Mouse (Mus musculus): Measurements from ENCODE around the gene Faf1.

Faf1 gene

DNA sequence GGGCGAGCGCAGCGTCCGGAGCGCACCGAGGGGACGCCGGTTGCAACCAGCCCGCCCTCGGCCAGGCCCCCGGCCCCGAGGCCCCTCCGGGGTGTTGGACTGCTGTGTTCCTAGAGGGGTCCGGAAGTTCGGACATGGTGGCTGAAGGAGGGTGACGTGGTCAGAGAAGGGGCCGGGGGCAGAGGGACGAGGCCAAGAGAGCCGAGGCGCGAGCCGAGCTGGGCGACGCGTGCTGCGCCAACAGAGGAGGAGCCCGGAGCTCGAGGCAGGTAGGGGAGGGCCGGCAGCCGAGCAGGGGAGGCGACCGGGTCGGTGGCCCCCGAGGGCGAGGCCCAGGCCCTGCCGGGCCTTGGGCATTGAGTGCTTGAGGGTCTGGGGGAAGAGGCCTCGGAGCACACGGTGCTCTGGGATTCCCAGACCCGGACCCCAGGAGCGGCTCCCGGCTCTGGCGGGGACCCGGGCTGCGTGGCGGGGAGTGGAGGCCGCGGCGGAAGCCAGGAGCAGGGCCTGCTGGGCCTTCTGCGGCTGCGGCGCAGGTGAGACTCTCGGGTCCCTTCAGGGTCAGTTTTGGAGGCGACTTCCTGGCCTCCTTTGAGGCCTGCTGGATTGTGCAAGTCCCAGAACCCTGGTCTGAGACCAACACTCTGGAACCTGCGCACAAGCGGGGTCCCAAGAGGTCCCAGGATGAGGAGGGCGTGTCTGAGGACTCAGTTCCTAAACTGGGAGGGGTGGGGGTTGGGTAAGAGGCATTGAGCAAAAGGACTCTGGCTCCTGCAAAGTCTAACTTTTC is 301.9 kb downstream of the Faf1 start:
- DNase-seq (ENCODE audit: low read depth in 1 of 2, low spot score in 2 of 2): no peak

DNA sequence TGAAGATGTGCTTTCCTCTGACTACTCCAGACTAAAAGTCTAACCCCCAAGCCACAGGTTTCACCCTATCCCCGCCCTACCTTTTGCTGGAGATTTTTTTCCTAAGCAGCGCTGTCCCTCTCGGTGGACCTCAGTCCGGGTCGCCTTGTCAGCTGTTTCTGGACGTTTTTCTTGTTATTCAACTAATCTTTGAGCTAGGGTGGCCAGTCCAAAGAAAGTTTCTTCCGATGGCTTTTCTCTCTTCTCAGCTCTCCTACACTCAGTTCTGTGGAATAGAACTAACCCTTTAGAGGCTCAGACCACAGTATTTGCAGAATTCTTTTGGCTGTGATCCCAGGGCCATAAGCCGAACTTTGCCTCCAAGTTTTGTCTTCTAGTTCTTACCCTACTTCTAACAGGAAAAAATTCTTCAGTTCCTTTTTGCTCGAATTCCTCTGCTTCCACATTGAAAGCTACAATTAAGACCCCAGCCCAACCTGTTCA is 302.5 kb downstream of the Faf1 start:
- no peak for DNase-seq (ENCODE audit: low read depth in 1 of 2, low spot score in 2 of 2)

GRCm38 (mm10) chr4:109979461-109980320 is 303.3 kb downstream of the Faf1 start:
- no peak for DNase-seq (ENCODE audit: low read depth in 1 of 2, low spot score in 2 of 2)

- no peak for DNase-seq (ENCODE audit: low read depth in 1 of 2, low spot score in 2 of 2)
Measured at GRCm38 (mm10) chr4:109980321-109981082, 304.1 kb downstream of the Faf1 start.

DNA sequence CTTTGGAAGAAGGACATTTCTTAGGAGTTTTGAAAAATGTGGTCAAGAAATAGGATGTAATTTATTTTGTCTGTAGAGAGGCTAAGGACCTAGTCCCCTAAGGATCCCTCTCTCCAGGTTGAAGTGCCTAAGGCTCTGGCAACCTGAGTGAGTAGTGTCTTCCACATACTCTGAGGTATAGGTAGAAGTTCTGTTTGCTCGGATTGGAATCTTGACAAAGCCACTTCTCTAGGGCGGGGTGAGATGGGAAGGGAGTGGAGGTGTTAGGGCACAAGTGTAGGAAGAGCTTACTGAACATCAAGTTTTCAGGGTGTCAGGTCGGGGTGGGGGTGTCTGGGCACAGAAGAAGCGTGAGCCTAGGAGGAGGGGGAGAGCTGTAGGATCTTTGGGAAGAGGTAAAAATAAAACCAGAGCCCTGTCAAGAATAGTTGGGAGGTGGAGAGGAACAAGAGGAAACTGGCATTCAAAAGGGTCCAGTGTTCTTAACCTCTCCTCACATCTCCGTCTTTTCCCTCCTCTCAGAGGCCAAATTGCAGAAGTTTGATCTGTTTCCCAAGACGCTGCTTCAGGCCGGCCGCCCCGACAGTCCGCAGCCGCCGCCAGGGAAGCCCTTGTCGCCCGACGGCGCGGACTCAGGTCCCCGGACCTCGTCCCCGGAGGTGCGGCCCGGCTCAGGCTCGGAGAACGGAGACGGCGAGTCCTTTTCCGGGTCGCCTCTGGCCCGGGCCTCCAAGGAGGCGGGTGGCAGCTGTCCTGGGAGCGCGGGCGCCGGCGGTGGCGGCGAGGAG is 304.9 kb downstream of the Faf1 start:
- DNase-seq (ENCODE audit: low read depth in 1 of 2, low spot score in 2 of 2): no peak

- DNase-seq (ENCODE audit: low read depth in 1 of 2, low spot score in 2 of 2): no peak
Measured at GRCm38 (mm10) chr4:109981871-109982680, 305.7 kb downstream of the Faf1 start.

- no peak for DNase-seq (ENCODE audit: low read depth in 1 of 2, low spot score in 2 of 2)
Measured at GRCm38 (mm10) chr4:109982681-109983265, 306.4 kb downstream of the Faf1 start.

GRCm38 (mm10) chr4:109983281-109984001 is 307.1 kb downstream of the Faf1 start:
- DNase-seq (ENCODE audit: low read depth in 1 of 2, low spot score in 2 of 2): no peak

DNA sequence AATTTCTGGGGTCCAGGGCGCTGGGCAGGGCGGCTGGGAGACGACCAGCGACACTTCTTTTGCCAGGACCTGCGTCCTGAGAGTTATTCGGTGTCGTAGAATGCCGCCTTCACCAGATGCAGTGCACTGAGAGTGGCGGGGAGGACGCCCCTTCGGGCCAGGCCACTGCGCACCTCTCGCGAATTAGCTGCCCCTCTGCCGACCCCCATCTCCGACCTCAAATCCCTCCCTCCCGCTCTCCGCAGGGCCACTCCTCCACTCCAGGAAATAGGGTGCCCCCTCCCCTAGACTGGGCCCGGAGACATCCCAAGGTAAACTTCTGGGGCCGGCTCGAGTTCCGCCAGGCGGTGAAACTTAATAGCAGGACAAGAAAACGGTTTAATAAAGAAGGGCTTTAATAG is 307.6 kb downstream of the Faf1 start:
- DNase-seq (ENCODE audit: low read depth in 1 of 2, low spot score in 2 of 2): no peak

DNA sequence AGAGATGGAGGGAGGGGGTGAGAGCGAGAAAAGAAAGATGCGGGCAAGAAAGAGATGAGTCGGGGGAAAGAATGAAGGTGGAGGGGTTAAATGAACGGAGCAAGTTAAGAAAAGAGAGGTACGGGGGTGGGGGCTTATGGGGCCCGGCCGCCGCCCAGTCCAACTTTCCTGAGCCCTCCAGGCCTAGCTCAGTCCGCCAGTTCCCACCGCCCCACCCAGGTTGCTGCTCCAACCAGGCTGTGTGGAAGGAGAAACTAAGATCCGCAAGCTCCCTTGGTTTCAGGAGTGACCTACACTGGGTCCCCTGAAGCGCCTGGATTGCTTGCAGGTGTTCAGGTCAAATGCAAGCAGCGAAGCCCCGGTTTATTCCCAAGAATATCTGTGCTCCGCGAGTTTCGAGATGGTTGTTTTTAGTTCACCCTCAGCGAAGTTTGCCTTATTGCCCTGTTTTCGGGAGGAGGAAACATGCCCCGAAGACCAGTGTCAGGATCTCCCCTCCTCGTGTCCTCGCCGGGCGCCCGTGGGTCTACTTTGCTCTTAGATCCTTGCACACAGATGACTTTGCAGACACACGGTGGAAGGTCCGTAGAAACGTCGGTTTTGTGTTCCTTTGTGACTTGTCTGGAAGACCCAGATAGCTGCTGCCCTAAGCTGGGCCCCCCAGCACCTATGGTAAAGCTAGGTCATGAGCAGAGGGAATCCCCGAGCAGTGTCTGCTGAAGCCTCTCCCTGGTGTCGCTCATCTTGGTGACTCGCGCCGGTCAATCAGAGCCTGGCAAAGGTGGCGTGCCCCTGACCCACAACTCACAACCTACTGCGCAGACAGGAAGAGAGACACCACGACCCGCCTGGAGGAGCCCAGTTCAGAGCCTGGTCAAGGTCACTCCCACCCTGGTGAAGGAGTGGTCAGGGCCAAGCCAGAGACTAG is 308.4 kb downstream of the Faf1 start:
- DNase-seq (ENCODE audit: low read depth in 1 of 2, low spot score in 2 of 2): no peak

GRCm38 (mm10) chr4:109985424-109986172 is 309.2 kb downstream of the Faf1 start:
- DNase-seq (ENCODE audit: low read depth in 1 of 2, low spot score in 2 of 2): no peak

DNA sequence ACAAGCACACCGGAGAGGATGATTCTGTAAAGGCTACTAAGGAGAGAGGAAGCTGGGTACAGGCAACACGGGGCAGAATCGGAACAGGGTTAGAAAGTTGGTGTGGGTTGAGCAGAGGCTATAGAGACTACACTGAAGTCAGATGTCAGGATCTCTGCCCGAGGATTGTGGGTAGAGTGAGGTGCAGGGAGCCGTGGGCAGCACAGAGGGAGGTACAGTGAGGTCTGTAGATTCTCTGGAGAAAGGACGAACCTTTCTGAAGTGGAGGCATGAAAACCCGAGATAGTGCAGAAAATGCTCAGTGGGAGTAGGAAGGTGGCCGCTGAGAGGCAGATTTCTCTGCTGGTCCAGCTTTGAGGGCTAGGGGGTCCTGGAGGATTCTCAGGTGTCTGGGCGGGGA is 309.9 kb downstream of the Faf1 start:
- no peak for DNase-seq (ENCODE audit: low read depth in 1 of 2, low spot score in 2 of 2)

- DNase-seq (ENCODE audit: low read depth in 1 of 2, low spot score in 2 of 2): no peak
Measured at GRCm38 (mm10) chr4:109986748-109987355, 310.5 kb downstream of the Faf1 start.

DNA sequence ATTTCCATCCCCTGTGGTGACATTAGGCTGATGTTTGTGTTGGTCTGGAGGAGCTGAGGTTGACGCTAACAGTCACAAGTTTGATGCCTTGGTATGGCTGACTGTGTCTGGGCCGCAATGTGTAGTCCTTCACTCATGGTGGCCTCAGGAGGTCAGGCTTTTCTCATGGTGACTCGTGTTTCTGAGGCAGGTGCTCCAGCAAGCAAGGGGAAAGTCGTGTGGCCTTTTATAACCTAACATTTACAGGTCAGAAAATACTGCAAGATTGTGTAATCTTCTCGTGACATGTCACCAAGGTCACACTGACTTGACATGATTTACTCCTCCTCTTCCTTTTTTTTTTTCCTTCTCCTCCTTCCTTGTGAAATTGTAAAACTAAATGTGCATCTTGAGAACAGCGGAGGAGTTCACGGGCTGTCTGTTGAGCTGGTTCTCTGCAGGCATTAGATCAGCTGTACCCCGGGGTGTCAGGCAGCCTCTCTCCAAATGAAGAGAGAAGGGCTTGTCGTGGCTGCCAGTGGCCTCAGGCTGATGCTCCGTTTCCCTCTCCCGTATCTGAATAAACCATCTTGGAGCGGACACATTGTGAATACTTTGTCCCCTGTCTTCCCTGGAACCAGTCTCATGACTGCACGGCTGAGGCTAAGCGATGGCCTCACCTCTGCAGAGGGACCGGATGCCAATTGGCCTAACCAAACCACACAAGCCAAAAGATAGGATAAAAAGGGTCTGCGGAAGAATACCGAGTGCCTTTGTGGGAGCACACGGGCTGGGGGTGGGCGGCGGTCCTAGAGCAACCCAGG is 311.4 kb downstream of the Faf1 start:
- no peak for DNase-seq (ENCODE audit: low read depth in 1 of 2, low spot score in 2 of 2)

- no peak for DNase-seq (ENCODE audit: low read depth in 1 of 2, low spot score in 2 of 2)
Measured at GRCm38 (mm10) chr4:109988411-109988810, 312.0 kb downstream of the Faf1 start.

DNA sequence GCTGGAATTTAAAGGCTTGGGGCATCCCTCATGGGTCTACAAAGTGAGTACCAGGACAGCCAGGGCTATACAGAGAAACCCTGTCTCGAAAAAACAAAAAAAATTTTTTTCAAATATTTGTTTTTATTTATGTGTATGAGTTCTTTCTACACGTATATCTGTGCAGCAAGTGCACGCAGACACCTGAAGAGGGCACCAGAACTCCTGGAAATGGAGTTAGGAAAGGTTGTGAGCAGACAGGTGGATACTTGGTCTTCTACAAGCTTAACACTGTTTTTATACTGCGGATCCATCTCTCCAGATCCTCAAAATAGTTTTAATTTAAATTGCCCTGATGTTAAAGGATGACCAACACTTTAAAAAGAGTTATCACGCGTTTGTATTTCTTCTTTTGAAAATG is 312.8 kb downstream of the Faf1 start:
- no peak for DNase-seq (ENCODE audit: low read depth in 1 of 2, low spot score in 2 of 2)

Measured in monocyte, adult 2 months (primary cell).